Mouse (Mus musculus) CD4-positive, CD25-positive, alpha-beta regulatory T cell, adult 2 months (primary cell): ENCODE measurements around the gene Synpo2l.

Source experiments
- DNase-seq: peaks from one replicate; pipeline ENCODE4 v3.0.0-alpha.2; 2012; ENCODE audit warnings: low read depth, low spot score

Gene Synpo2l

GRCm38 (mm10) chr14:20681742-20682141 is 13.6 kb upstream of the Synpo2l start:
- no peak for DNase-seq

- no peak for DNase-seq
These were observed 9.8 kb upstream of the Synpo2l start for GRCm38 (mm10) chr14:20677906-20678305.

GRCm38 (mm10) chr14:20674064-20674833 is 6.1 kb upstream of the Synpo2l start, which contains the start of gene Sec24c:
Sec24c (plus strand) TSS chr14:20674308.
- peak; percentile 99 for DNase-seq

GRCm38 (mm10) chr14:20673735-20674063 is 5.5 kb upstream of the Synpo2l start:
- no peak for DNase-seq

- DNase-seq, result peak; percentile 71
These were observed 4.8 kb upstream of the Synpo2l start for GRCm38 (mm10) chr14:20672990-20673389.

GRCm38 (mm10) chr14:20667469-20667868 is 685 bp downstream of the Synpo2l start:
- DNase-seq, result no peak

GRCm38 (mm10) chr14:20664436-20664835 is 3.7 kb downstream of the Synpo2l start:
- no peak for DNase-seq

GRCm38 (mm10) chr14:20663601-20664000 is 4.6 kb downstream of the Synpo2l start:
- DNase-seq, result no peak

GRCm38 (mm10) chr14:20662740-20663139 is 5.4 kb downstream of the Synpo2l start:
- no peak for DNase-seq

GRCm38 (mm10) chr14:20661661-20662331 is 6.4 kb downstream of the Synpo2l start:
- no peak for DNase-seq

GRCm38 (mm10) chr14:20660827-20661660 is 7.1 kb downstream of the Synpo2l start:
- peak; percentile 97 for DNase-seq

- no peak for DNase-seq
These were observed 8.5 kb downstream of the Synpo2l start for GRCm38 (mm10) chr14:20659687-20660086.

GRCm38 (mm10) chr14:20658902-20659301 is 9.3 kb downstream of the Synpo2l start:
- DNase-seq, result no peak

- DNase-seq, result peak; percentile 71
These were observed 9.8 kb downstream of the Synpo2l start for GRCm38 (mm10) chr14:20658326-20658725.

- no peak for DNase-seq
These were observed 11.8 kb downstream of the Synpo2l start, which contains the start of gene Myoz1 for GRCm38 (mm10) chr14:20656361-20656760. Myoz1 (minus strand) TSS chr14:20656540.

GRCm38 (mm10) chr14:20655731-20656130 is 12.4 kb downstream of the Synpo2l start:
- no peak for DNase-seq

- no peak for DNase-seq
These were observed 13.3 kb downstream of the Synpo2l start for GRCm38 (mm10) chr14:20654690-20655421.

GRCm38 (mm10) chr14:20651722-20652256 is 16.4 kb downstream of the Synpo2l start:
- no peak for DNase-seq

- DNase-seq, result no peak
These were observed 17.2 kb downstream of the Synpo2l start for GRCm38 (mm10) chr14:20651000-20651399.

- DNase-seq, result no peak
These were observed 21.8 kb downstream of the Synpo2l start for GRCm38 (mm10) chr14:20646381-20646780.

- no peak for DNase-seq
These were observed 22.6 kb downstream of the Synpo2l start for GRCm38 (mm10) chr14:20645547-20645946.
